Mouse (Mus musculus): ENCODE measurements around the gene Qk. TPM values are rescaled to one million over a fixed set of nuclear protein-coding genes. Genes with fewer than 3 reads are reported as not detected.

The Qk gene
- polyA plus RNA-seq, 1 experiment, result 115 TPM

- H3K4me3 ChIP-seq (ENCODE audit: insufficient read depth, low read depth, low read length), result no peak overlapping the region
- H3K27ac ChIP-seq (ENCODE audit: insufficient read depth, low read depth, low read length), result no peak overlapping the region
- no peak for DNase-seq
- TF ChIP-seq POLR2A (IDR thresholded peaks at IDR 0.05; ENCODE audit: low read depth, low read length) (no peak), CTCF (conservative IDR thresholded peaks at IDR 0.05; ENCODE audit: insufficient read depth, insufficient read length, low read depth, low read length) (no peak)
- no peaks in the 10 kb centered on the region for H3K36me3 ChIP-seq (ENCODE audit: control insufficient read depth, insufficient read depth, low read length)
- 92% methylated on average over 6 of the region's 6 CpGs for WGBS
- H3K4me1 ChIP-seq (ENCODE audit: control insufficient read depth, insufficient read depth, low read length), result no peaks in the 10 kb centered on the region
- H3K27me3 ChIP-seq (replicated peaks; ENCODE audit: control insufficient read depth, insufficient read depth, low read length), result no peaks in the 10 kb centered on the region; the same call in 1 of the 2 replicates
These were observed 137.9 kb downstream of the Qk start for GRCm38 (mm10) chr17:10181761-10182160.

GRCm38 (mm10) chr17:10177096-10177495 is 142.6 kb downstream of the Qk start:
- Histone ChIP-seq H3K4me3 (ENCODE audit: insufficient read depth, low read depth, low read length) (no peak overlapping the region), H3K4me1 (ENCODE audit: control insufficient read depth, insufficient read depth, low read length) (no peaks in the 10 kb centered on the region), H3K27ac (ENCODE audit: insufficient read depth, low read depth, low read length) (no peak overlapping the region), H3K27me3 (replicated peaks; ENCODE audit: control insufficient read depth, insufficient read depth, low read length) (no peaks in the 10 kb centered on the region; the same call in 1 of the 2 replicates), H3K36me3 (ENCODE audit: control insufficient read depth, insufficient read depth, low read length) (no peaks in the 10 kb centered on the region)
- no peak for DNase-seq
- WGBS, result 46% methylated on average over 5 of the region's 5 CpGs
- no peak for TF ChIP-seq CTCF (conservative IDR thresholded peaks at IDR 0.05; ENCODE audit: insufficient read depth, insufficient read length, low read depth, low read length)

GRCm38 (mm10) chr17:10161258-10161657 is 158.4 kb downstream of the Qk start:
- WGBS, result 90% methylated on average over 3 of the region's 3 CpGs
- no peaks in the 10 kb centered on the region for H3K4me1 ChIP-seq (ENCODE audit: control insufficient read depth, insufficient read depth, low read length)
- TF ChIP-seq CTCF (conservative IDR thresholded peaks at IDR 0.05; ENCODE audit: insufficient read depth, insufficient read length, low read depth, low read length) (no peak), POLR2A (IDR thresholded peaks at IDR 0.05; ENCODE audit: low read depth, low read length) (no peak)

GRCm38 (mm10) chr17:10160415-10160814 is 159.2 kb downstream of the Qk start:
- Histone ChIP-seq H3K27ac (ENCODE audit: insufficient read depth, low read depth, low read length) (no peak overlapping the region), H3K4me3 (ENCODE audit: insufficient read depth, low read depth, low read length) (no peak overlapping the region)
- 94% methylated on average over 6 of the region's 6 CpGs for WGBS

More at GRCm38 (mm10) chr17:10161258-10161657, 158.4 kb downstream of the Qk start:
- no peaks in the 10 kb centered on the region for H3K36me3 ChIP-seq (ENCODE audit: control insufficient read depth, insufficient read depth, low read length)
- no peaks in the 10 kb centered on the region for H3K27me3 ChIP-seq (replicated peaks; ENCODE audit: control insufficient read depth, insufficient read depth, low read length)
- H3K27ac ChIP-seq (ENCODE audit: insufficient read depth, low read depth, low read length), result no peak overlapping the region
- H3K4me3 ChIP-seq (ENCODE audit: insufficient read depth, low read depth, low read length), result no peak overlapping the region
- DNase-seq, result no peak

GRCm38 (mm10) chr17:10152808-10153413 is 166.7 kb downstream of the Qk start:
- Histone ChIP-seq H3K27me3 (replicated peaks; ENCODE audit: control insufficient read depth, insufficient read depth, low read length) (no peaks in the 10 kb centered on the region), H3K27ac (ENCODE audit: insufficient read depth, low read depth, low read length) (no peak overlapping the region), H3K4me1 (ENCODE audit: control insufficient read depth, insufficient read depth, low read length) (no peaks in the 10 kb centered on the region), H3K36me3 (ENCODE audit: control insufficient read depth, insufficient read depth, low read length) (no peaks in the 10 kb centered on the region), H3K4me3 (ENCODE audit: insufficient read depth, low read depth, low read length) (no peak overlapping the region)
- TF ChIP-seq POLR2A (IDR thresholded peaks at IDR 0.05; ENCODE audit: low read depth, low read length), result no peak
- TF ChIP-seq CTCF (conservative IDR thresholded peaks at IDR 0.05; ENCODE audit: insufficient read depth, insufficient read length, low read depth, low read length), result no peak
- no peak for DNase-seq
- 61% methylated on average over 8 of the region's 8 CpGs for WGBS

More at GRCm38 (mm10) chr17:10160415-10160814, 159.2 kb downstream of the Qk start:
- Histone ChIP-seq H3K27me3 (replicated peaks; ENCODE audit: control insufficient read depth, insufficient read depth, low read length) (no peaks in the 10 kb centered on the region), H3K4me1 (ENCODE audit: control insufficient read depth, insufficient read depth, low read length) (no peaks in the 10 kb centered on the region), H3K36me3 (ENCODE audit: control insufficient read depth, insufficient read depth, low read length) (no peaks in the 10 kb centered on the region)
- TF ChIP-seq POLR2A (IDR thresholded peaks at IDR 0.05; ENCODE audit: low read depth, low read length), result no peak
- no peak for TF ChIP-seq CTCF (conservative IDR thresholded peaks at IDR 0.05; ENCODE audit: insufficient read depth, insufficient read length, low read depth, low read length)
- no peak for DNase-seq

Measured in kidney, adult 2 months (tissue).